Mouse (Mus musculus): ENCODE results near the gene Nfia. TPM values are rescaled to one million over a fixed set of nuclear protein-coding genes. Genes with fewer than 3 reads are reported as not detected.

Gene Nfia
- polyA plus RNA-seq, 1 experiment from 2014 or later = 32.1 TPM

- no peak for ATAC-seq (ENCODE audit: low FRiP score, low TSS enrichment)
- 55% methylated on average over 2 of the region's 2 CpGs for WGBS
These were observed 85.0 kb downstream of the Nfia start for GRCm38 (mm10) chr4:97857549-97857948.

GRCm38 (mm10) chr4:97859431-97859830 lies 86.9 kb downstream of the Nfia start:
- Histone ChIP-seq H3K27ac (ENCODE audit: low read depth, low read length) (no peak overlapping the region), H3K4me1 (ENCODE audit: control insufficient read depth, insufficient read depth, low read length) (0 out of 2 replicates have a peak, but pooled peaks cover 8% of the 10 kb centered on the region), H3K4me2 (replicated peaks; ENCODE audit: low read depth, low read length) (no peak overlapping the region), H3K9me3 (ENCODE audit: control insufficient read depth, low read length) (no peaks in the 10 kb centered on the region), H3K36me3 (ENCODE audit: control insufficient read depth, insufficient read depth, low read length) (no peaks in the 10 kb centered on the region), H3K4me3 (ENCODE audit: low read length) (no peak overlapping the region), H3K27me3 (ENCODE audit: control insufficient read depth, insufficient read depth, low read length) (no peaks in the 10 kb centered on the region), H3K9ac (ENCODE audit: low read depth, low read length) (no peak overlapping the region)
- ATAC-seq (ENCODE audit: low FRiP score, low TSS enrichment) = no peak
- WGBS = 74% methylated on average over 4 of the region's 4 CpGs

More at GRCm38 (mm10) chr4:97857549-97857948, 85.0 kb downstream of the Nfia start:
- 0 out of 2 replicates have a peak overlapping the region, but pooled peaks have one; percentile 7 for H3K27ac ChIP-seq (ENCODE audit: low read depth, low read length)
- H3K4me3 ChIP-seq (ENCODE audit: low read length) = no peak overlapping the region
- H3K9ac ChIP-seq (ENCODE audit: low read depth, low read length) = no peak overlapping the region
- no peaks in the 10 kb centered on the region for H3K27me3 ChIP-seq (ENCODE audit: control insufficient read depth, insufficient read depth, low read length)
- H3K9me3 ChIP-seq (ENCODE audit: control insufficient read depth, low read length) = no peaks in the 10 kb centered on the region
- no peaks in the 10 kb centered on the region for H3K36me3 ChIP-seq (ENCODE audit: control insufficient read depth, insufficient read depth, low read length)
- H3K4me2 ChIP-seq (replicated peaks; ENCODE audit: low read depth, low read length) = no peak overlapping the region
- 0 out of 2 replicates have a peak, but pooled peaks cover 8% of the 10 kb centered on the region for H3K4me1 ChIP-seq (ENCODE audit: control insufficient read depth, insufficient read depth, low read length)

- peak; percentile 75; the same call in 1 of the 2 replicates for ATAC-seq (ENCODE audit: low FRiP score, low TSS enrichment)
- Histone ChIP-seq H3K4me3 (ENCODE audit: low read length) (no peak overlapping the region), H3K4me1 (ENCODE audit: control insufficient read depth, insufficient read depth, low read length) (0 out of 2 replicates have a peak, but pooled peaks cover 8% of the 10 kb centered on the region), H3K4me2 (replicated peaks; ENCODE audit: low read depth, low read length) (no peak overlapping the region), H3K9ac (ENCODE audit: low read depth, low read length) (no peak overlapping the region), H3K27me3 (ENCODE audit: control insufficient read depth, insufficient read depth, low read length) (no peaks in the 10 kb centered on the region), H3K27ac (ENCODE audit: low read depth, low read length) (no peak overlapping the region), H3K36me3 (ENCODE audit: control insufficient read depth, insufficient read depth, low read length) (no peaks in the 10 kb centered on the region), H3K9me3 (ENCODE audit: control insufficient read depth, low read length) (no peaks in the 10 kb centered on the region)
- 40% methylated on average over 3 of the region's 3 CpGs for WGBS
These were observed 87.8 kb downstream of the Nfia start for GRCm38 (mm10) chr4:97860376-97860775.

- no peak for ATAC-seq (ENCODE audit: low FRiP score, low TSS enrichment)
- no peak overlapping the region for H3K4me2 ChIP-seq (replicated peaks; ENCODE audit: low read depth, low read length)
- H3K9ac ChIP-seq (ENCODE audit: low read depth, low read length) = no peak overlapping the region
- 0 out of 2 replicates have a peak, but pooled peaks cover 8% of the 10 kb centered on the region for H3K4me1 ChIP-seq (ENCODE audit: control insufficient read depth, insufficient read depth, low read length)
- no peaks in the 10 kb centered on the region for H3K27me3 ChIP-seq (ENCODE audit: control insufficient read depth, insufficient read depth, low read length)
- H3K9me3 ChIP-seq (ENCODE audit: control insufficient read depth, low read length) = no peaks in the 10 kb centered on the region
- no peaks in the 10 kb centered on the region for H3K36me3 ChIP-seq (ENCODE audit: control insufficient read depth, insufficient read depth, low read length)
- no peak overlapping the region for H3K4me3 ChIP-seq (ENCODE audit: low read length)
- WGBS = 84% methylated on average over 8 of the region's 8 CpGs
- no peak overlapping the region for H3K27ac ChIP-seq (ENCODE audit: low read depth, low read length)
These were observed 88.3 kb downstream of the Nfia start for GRCm38 (mm10) chr4:97860791-97861344.

GRCm38 (mm10) chr4:97862379-97862778 lies 89.8 kb downstream of the Nfia start:
- no peaks in the 10 kb centered on the region for H3K36me3 ChIP-seq (ENCODE audit: control insufficient read depth, insufficient read depth, low read length)
- no peaks in the 10 kb centered on the region for H3K9me3 ChIP-seq (ENCODE audit: control insufficient read depth, low read length)
- H3K27me3 ChIP-seq (ENCODE audit: control insufficient read depth, insufficient read depth, low read length) = no peaks in the 10 kb centered on the region
- WGBS = 72% methylated on average over 6 of the region's 6 CpGs
- H3K4me2 ChIP-seq (replicated peaks; ENCODE audit: low read depth, low read length) = no peak overlapping the region
- peaks cover 12% of the 10 kb centered on the region; the same call in 1 of the 2 replicates for H3K4me1 ChIP-seq (ENCODE audit: control insufficient read depth, insufficient read depth, low read length)
- no peak for ATAC-seq (ENCODE audit: low FRiP score, low TSS enrichment)
- no peak overlapping the region for H3K27ac ChIP-seq (ENCODE audit: low read depth, low read length)
- H3K4me3 ChIP-seq (ENCODE audit: low read length) = no peak overlapping the region
- no peak overlapping the region for H3K9ac ChIP-seq (ENCODE audit: low read depth, low read length)

GRCm38 (mm10) chr4:97864276-97864675 lies 91.7 kb downstream of the Nfia start:
- ATAC-seq (ENCODE audit: low FRiP score, low TSS enrichment) = no peak
- Histone ChIP-seq H3K9me3 (ENCODE audit: control insufficient read depth, low read length) (no peaks in the 10 kb centered on the region), H3K4me3 (ENCODE audit: low read length) (no peak overlapping the region), H3K4me2 (replicated peaks; ENCODE audit: low read depth, low read length) (no peak overlapping the region), H3K4me1 (ENCODE audit: control insufficient read depth, insufficient read depth, low read length) (peaks cover 11% of the 10 kb centered on the region; the same call in 1 of the 2 replicates), H3K27me3 (ENCODE audit: control insufficient read depth, insufficient read depth, low read length) (no peaks in the 10 kb centered on the region), H3K9ac (ENCODE audit: low read depth, low read length) (no peak overlapping the region), H3K36me3 (ENCODE audit: control insufficient read depth, insufficient read depth, low read length) (no peaks in the 10 kb centered on the region), H3K27ac (ENCODE audit: low read depth, low read length) (no peak overlapping the region)
- WGBS = 99% methylated on average over 2 of the region's 2 CpGs

- no peaks in the 10 kb centered on the region for H3K9me3 ChIP-seq (ENCODE audit: control insufficient read depth, low read length)
- H3K27ac ChIP-seq (ENCODE audit: low read depth, low read length) = no peak overlapping the region
- no peaks in the 10 kb centered on the region for H3K27me3 ChIP-seq (ENCODE audit: control insufficient read depth, insufficient read depth, low read length)
- no peak overlapping the region for H3K4me3 ChIP-seq (ENCODE audit: low read length)
- no peak for ATAC-seq (ENCODE audit: low FRiP score, low TSS enrichment)
- no peak overlapping the region for H3K9ac ChIP-seq (ENCODE audit: low read depth, low read length)
- H3K36me3 ChIP-seq (ENCODE audit: control insufficient read depth, insufficient read depth, low read length) = no peaks in the 10 kb centered on the region
- H3K4me2 ChIP-seq (replicated peaks; ENCODE audit: low read depth, low read length) = no peak overlapping the region
- 83% methylated on average over 3 of the region's 3 CpGs for WGBS
- H3K4me1 ChIP-seq (ENCODE audit: control insufficient read depth, insufficient read depth, low read length) = peaks cover 11% of the 10 kb centered on the region; the same call in 1 of the 2 replicates
These were observed 92.9 kb downstream of the Nfia start for GRCm38 (mm10) chr4:97865410-97865953.

- no peak overlapping the region for H3K9ac ChIP-seq (ENCODE audit: low read depth, low read length)
- H3K27ac ChIP-seq (ENCODE audit: low read depth, low read length) = no peak overlapping the region
- no peak for ATAC-seq (ENCODE audit: low FRiP score, low TSS enrichment)
- no peak overlapping the region for H3K4me3 ChIP-seq (ENCODE audit: low read length)
- no peaks in the 10 kb centered on the region for H3K27me3 ChIP-seq (ENCODE audit: control insufficient read depth, insufficient read depth, low read length)
- H3K36me3 ChIP-seq (ENCODE audit: control insufficient read depth, insufficient read depth, low read length) = no peaks in the 10 kb centered on the region
- H3K4me2 ChIP-seq (replicated peaks; ENCODE audit: low read depth, low read length) = no peak overlapping the region
- H3K4me1 ChIP-seq (ENCODE audit: control insufficient read depth, insufficient read depth, low read length) = peaks cover 10% of the 10 kb centered on the region; the same call in 1 of the 2 replicates
- H3K9me3 ChIP-seq (ENCODE audit: control insufficient read depth, low read length) = no peaks in the 10 kb centered on the region
- 43% methylated on average over 5 of the region's 5 CpGs for WGBS
These were observed 93.9 kb downstream of the Nfia start for GRCm38 (mm10) chr4:97866463-97866862.

- 57% methylated on average over 10 of the region's 10 CpGs for WGBS
- Histone ChIP-seq H3K4me1 (ENCODE audit: control insufficient read depth, insufficient read depth, low read length) (peaks cover 10% of the 10 kb centered on the region; the same call in 1 of the 2 replicates), H3K36me3 (ENCODE audit: control insufficient read depth, insufficient read depth, low read length) (no peaks in the 10 kb centered on the region), H3K27ac (ENCODE audit: low read depth, low read length) (peak overlapping the region; percentile 94), H3K9ac (ENCODE audit: low read depth, low read length) (no peak overlapping the region; the same call in 1 of the 2 replicates), H3K27me3 (ENCODE audit: control insufficient read depth, insufficient read depth, low read length) (no peaks in the 10 kb centered on the region), H3K4me3 (ENCODE audit: low read length) (peak overlapping the region; percentile 24; the same call in 1 of the 2 replicates), H3K9me3 (ENCODE audit: control insufficient read depth, low read length) (no peaks in the 10 kb centered on the region), H3K4me2 (replicated peaks; ENCODE audit: low read depth, low read length) (peak overlapping the region; percentile 35; the same call in 1 of the 2 replicates)
- peak; percentile 56; the same call in 1 of the 2 replicates for ATAC-seq (ENCODE audit: low FRiP score, low TSS enrichment)
These were observed 95.9 kb downstream of the Nfia start for GRCm38 (mm10) chr4:97868307-97868937.

Data from kidney, embryonic 14.5 days (tissue).